Mouse (Mus musculus) left cerebral cortex, adult 2 months (tissue): ENCODE results near the gene Rtl10. TPM values are rescaled to one million over a fixed set of nuclear protein-coding genes. Genes with fewer than 3 reads are reported as not detected.

Experiments used
- DNase-seq, 2 experiments: peaks; one replicate each; pipeline ENCODE4 v3.0.0; 2021 to 2022; ENCODE audit warnings: low spot score in 2 of 2, mixed read lengths in 1 of 2; ENCODE audit errors: extremely low spot score in 1 of 2
- H3K27ac ChIP-seq: fragments of 200-600 bp; 2 replicates; pipeline ENCODE4 v1.8.1; 2022
- H3K4me3 ChIP-seq: fragments of 200-600 bp; 2 replicates; pipeline ENCODE4 v1.8.1; 2022
- CTCF ChIP-seq: fragments of 200-600 bp; IDR thresholded peaks from 2 replicates; pipeline ENCODE4 v1.8.1; 2022; ENCODE audit warnings: antibody characterized with exemption, mild to moderate bottlenecking, moderate library complexity
- intact Hi-C: fragments of 180-260 bp; cut with DNase I; formaldehyde crosslinking; loops from one replicate; pipeline ENCODE4 v1.15.1; 2025
- total RNA-seq, 2 experiments: library from RNA; stranded (reverse); gene quantifications; 2 replicates each; pipeline ENCODE4 v1.2.3; 2021

The Rtl10 gene
- total RNA-seq, 2 experiments from 2014 or later, result 7.1 to 10.7 TPM

GRCm38 (mm10) chr16:18464271-18464670, 34.4 kb upstream of the Rtl10 start:
- Histone ChIP-seq H3K27ac (peak overlapping the region; percentile 40; the same call in 1 of the 2 replicates), H3K4me3 (no peak overlapping the region)
- peak in 1 of 2 experiments; percentile 35 for DNase-seq
- no peak for TF ChIP-seq CTCF
- intact Hi-C loops, result no loop called here

- intact Hi-C loops, result no loop called here
- no peak overlapping the region for H3K4me3 ChIP-seq
- no peak overlapping the region for H3K27ac ChIP-seq
- TF ChIP-seq CTCF, result no peak; the same call in 1 of the 2 replicates
- DNase-seq, result peak in 1 of 2 experiments; percentile 5
These were observed 27.9 kb upstream of the Rtl10 start for GRCm38 (mm10) chr16:18470829-18471228.

- Histone ChIP-seq H3K27ac (no peak overlapping the region), H3K4me3 (no peak overlapping the region)
- no peak for TF ChIP-seq CTCF
- DNase-seq, result peak in 1 of 2 experiments; percentile 4
- intact Hi-C loops, result no loop called here
These were observed 27.2 kb upstream of the Rtl10 start for GRCm38 (mm10) chr16:18471381-18471955.

GRCm38 (mm10) chr16:18471976-18472375, 26.7 kb upstream of the Rtl10 start:
- intact Hi-C loops, result no loop called here
- TF ChIP-seq CTCF, result no peak
- H3K27ac ChIP-seq, result no peak overlapping the region
- H3K4me3 ChIP-seq, result no peak overlapping the region
- DNase-seq, result peak in 1 of 2 experiments; percentile 8

- Histone ChIP-seq H3K27ac (no peak overlapping the region), H3K4me3 (no peak overlapping the region)
- intact Hi-C loops, result no loop called here
- no peak for DNase-seq
- no peak for TF ChIP-seq CTCF
These were observed 26.3 kb upstream of the Rtl10 start for GRCm38 (mm10) chr16:18472416-18472815.

- TF ChIP-seq CTCF, result no peak
- intact Hi-C loops, result no loop called here
- Histone ChIP-seq H3K4me3 (no peak overlapping the region), H3K27ac (no peak overlapping the region)
- DNase-seq, result peak in 1 of 2 experiments; percentile 3
These were observed 25.7 kb upstream of the Rtl10 start for GRCm38 (mm10) chr16:18472976-18473375.

GRCm38 (mm10) chr16:18474021-18474420, 24.7 kb upstream of the Rtl10 start:
- no peak for TF ChIP-seq CTCF
- Histone ChIP-seq H3K27ac (no peak overlapping the region), H3K4me3 (no peak overlapping the region)
- DNase-seq, result no peak
- intact Hi-C loops, result no loop called here

- peak; percentile 17 for TF ChIP-seq CTCF
These were observed 20.7 kb upstream of the Rtl10 start for GRCm38 (mm10) chr16:18477996-18478395.

GRCm38 (mm10) chr16:18479667-18480066, 19.0 kb upstream of the Rtl10 start:
- DNase-seq, result no peak
- Histone ChIP-seq H3K4me3 (no peak overlapping the region), H3K27ac (no peak overlapping the region)
- intact Hi-C loops, result no loop called here
- no peak for TF ChIP-seq CTCF

More at GRCm38 (mm10) chr16:18477996-18478395, 20.7 kb upstream of the Rtl10 start:
- DNase-seq, result no peak
- intact Hi-C loops, result no loop called here
- Histone ChIP-seq H3K4me3 (no peak overlapping the region), H3K27ac (no peak overlapping the region)

- intact Hi-C loops, result no loop called here
- no peak overlapping the region for H3K4me3 ChIP-seq
- no peak overlapping the region for H3K27ac ChIP-seq
- DNase-seq, result no peak
- TF ChIP-seq CTCF, result no peak
These were observed 17.7 kb upstream of the Rtl10 start for GRCm38 (mm10) chr16:18480933-18481485.

GRCm38 (mm10) chr16:18482431-18482830, 16.3 kb upstream of the Rtl10 start:
- DNase-seq, result no peak
- H3K27ac ChIP-seq, result no peak overlapping the region
- no peak overlapping the region for H3K4me3 ChIP-seq
- no peak for TF ChIP-seq CTCF
- intact Hi-C loops, result no loop called here

- intact Hi-C loops, result no loop called here
- no peak overlapping the region for H3K4me3 ChIP-seq
- no peak for TF ChIP-seq CTCF
- no peak for DNase-seq
- H3K27ac ChIP-seq, result no peak overlapping the region
These were observed 14.9 kb upstream of the Rtl10 start for GRCm38 (mm10) chr16:18483839-18484238.

GRCm38 (mm10) chr16:18484386-18484785, 14.3 kb upstream of the Rtl10 start:
- Histone ChIP-seq H3K27ac (no peak overlapping the region), H3K4me3 (no peak overlapping the region)
- no peak for DNase-seq
- intact Hi-C loops, result no loop called here
- TF ChIP-seq CTCF, result no peak
